Mouse (Mus musculus) right cerebral cortex, adult 2 months (tissue): ENCODE results near the gene Thada.
"Not testable (repeated sequence)": the region's sequence is repeated elsewhere in the genome, so short reads cannot be mapped to it uniquely, and the experiment has no call there.

Experiments used
- DNase-seq, 2 experiments: peaks; one replicate each; pipeline ENCODE4 v3.0.0; 2021 to 2022; ENCODE audit warnings: low spot score in 2 of 2

Gene Thada

GRCm38 (mm10) chr17:84297976-84298375, 168.0 kb downstream of the Thada start:
- DNase-seq: no peak

- DNase-seq: no peak
Measured at GRCm38 (mm10) chr17:84293221-84293620, 172.8 kb downstream of the Thada start.

GRCm38 (mm10) chr17:84291228-84291627, 174.8 kb downstream of the Thada start:
- not testable (repeated sequence) for DNase-seq

GRCm38 (mm10) chr17:84287675-84288420, 178.2 kb downstream of the Thada start:
- DNase-seq: no peak

- no peak for DNase-seq
Measured at GRCm38 (mm10) chr17:84286536-84286935, 179.5 kb downstream of the Thada start.

GRCm38 (mm10) chr17:84282388-84283280, 183.4 kb downstream of the Thada start:
- no peak for DNase-seq

GRCm38 (mm10) chr17:84279001-84279400, 187.0 kb downstream of the Thada start:
- no peak for DNase-seq

- DNase-seq: no peak
Measured at GRCm38 (mm10) chr17:84278193-84278953, 187.6 kb downstream of the Thada start.

GRCm38 (mm10) chr17:84274999-84275398, 191.0 kb downstream of the Thada start:
- no peak for DNase-seq

- no peak for DNase-seq
Measured at GRCm38 (mm10) chr17:84274163-84274562, 191.8 kb downstream of the Thada start.

- DNase-seq: peak; percentile 66 to 75
Measured at GRCm38 (mm10) chr17:84272557-84273261, 193.3 kb downstream of the Thada start.

- DNase-seq: no peak
Measured at GRCm38 (mm10) chr17:84271566-84272202, 194.3 kb downstream of the Thada start.

GRCm38 (mm10) chr17:84269722-84270121, 196.3 kb downstream of the Thada start:
- DNase-seq: no peak

GRCm38 (mm10) chr17:84268450-84268849, 197.6 kb downstream of the Thada start:
- DNase-seq: no peak

GRCm38 (mm10) chr17:84267456-84268074, 198.4 kb downstream of the Thada start:
- DNase-seq: no peak

GRCm38 (mm10) chr17:84266161-84266948, 199.7 kb downstream of the Thada start:
- no peak for DNase-seq

- no peak for DNase-seq
Measured at GRCm38 (mm10) chr17:84265480-84266130, 200.4 kb downstream of the Thada start.

GRCm38 (mm10) chr17:84264305-84264704, 201.7 kb downstream of the Thada start:
- no peak for DNase-seq

GRCm38 (mm10) chr17:84263591-84263990, 202.4 kb downstream of the Thada start:
- peak in 1 of 2 experiments; percentile 24 for DNase-seq
